Mouse (Mus musculus): ENCODE measurements at regions not wholly inside any gene's neighbourhood (a gene's known extent, or its start where the extent isn't known, plus 50 kb on each side); places are given as distances from the start of the nearest gene placed in this dataset.

DNA sequence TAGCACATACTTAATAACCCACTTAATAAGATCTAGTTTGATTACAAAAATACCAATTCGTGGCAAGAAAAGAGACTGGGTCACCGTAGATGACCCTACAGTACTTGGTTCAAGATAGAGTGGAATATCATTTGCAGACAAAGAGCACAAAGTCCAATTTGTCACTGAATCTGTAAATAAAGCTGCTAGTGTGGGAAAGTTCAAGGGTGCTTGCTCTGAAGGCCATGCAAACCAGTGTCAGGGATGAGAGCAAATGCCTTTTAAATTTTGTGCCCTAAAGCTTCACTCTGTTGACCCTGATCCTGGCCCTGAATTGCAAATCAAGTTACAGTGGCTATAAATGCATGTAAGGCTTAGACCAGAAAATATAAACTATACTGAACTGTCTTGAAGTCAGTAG lies 113.1 kb downstream of the Cd55b start:
- Histone ChIP-seq H3K27me3 (ENCODE audit: control insufficient read depth, insufficient read depth, low read length) (no peaks in the 10 kb centered on the region), H3K4me1 (ENCODE audit: control insufficient read depth, insufficient read depth, low read length) (peaks cover 2% of the 10 kb centered on the region; the same call in 1 of the 2 replicates), H3K27ac (replicated peaks; ENCODE audit: insufficient read depth, low read depth, low read length) (no peak overlapping the region), H3K79me2 (ENCODE audit: control insufficient read depth, insufficient read depth, low read length) (no peaks in the 10 kb centered on the region), H3K9ac (ENCODE audit: low read depth, low read length) (no peak overlapping the region), H3K4me3 (ENCODE audit: insufficient read depth, low read depth, low read length) (no peak overlapping the region), H3K36me3 (ENCODE audit: control insufficient read depth, insufficient read depth, low read length) (no peaks in the 10 kb centered on the region)
- DNase-seq (ENCODE audit: extremely low read depth, low read depth, low spot score) = peak; percentile 93
- 10% methylated on average over 2 of the region's 2 CpGs for WGBS
- no peak for TF ChIP-seq POLR2A (IDR thresholded peaks at IDR 0.05; ENCODE audit: extremely low read depth, insufficient read depth, low read length)
- TF ChIP-seq CTCF (IDR thresholded peaks at IDR 0.05; ENCODE audit: low read depth, low read length) = no peak

DNA sequence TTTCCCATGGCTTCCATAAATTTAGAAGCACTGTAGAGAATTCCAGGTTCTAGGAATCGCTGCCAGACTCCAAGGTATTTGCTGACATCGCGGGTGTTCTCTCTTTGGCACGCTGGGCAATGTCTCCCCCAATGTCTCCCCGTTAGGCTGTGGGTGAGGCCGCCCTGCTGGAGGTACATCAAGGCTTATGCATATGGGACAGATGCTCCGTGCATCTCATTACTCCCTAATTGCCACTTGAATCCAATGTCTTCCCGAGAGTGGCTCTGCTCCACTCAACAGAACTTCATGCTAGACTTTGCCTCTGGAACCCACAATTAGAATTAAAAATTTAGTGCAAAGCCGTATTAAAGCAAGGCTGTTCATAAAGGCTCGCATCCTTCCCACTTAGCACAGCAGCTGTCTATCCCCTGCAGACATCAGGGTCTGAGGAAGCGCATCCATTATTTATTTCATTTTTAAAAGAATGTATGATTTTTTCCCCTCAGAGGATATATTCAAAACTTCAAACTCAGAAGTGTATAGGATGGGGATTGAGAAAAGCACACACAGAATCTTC lies 120.9 kb downstream of the Cd55b start:
- H3K79me2 ChIP-seq (ENCODE audit: control insufficient read depth, insufficient read depth, low read length) = no peaks in the 10 kb centered on the region
- H3K27me3 ChIP-seq (ENCODE audit: control insufficient read depth, insufficient read depth, low read length) = no peaks in the 10 kb centered on the region
- 76% methylated on average over 11 of the region's 11 CpGs for WGBS
- H3K36me3 ChIP-seq (ENCODE audit: control insufficient read depth, insufficient read depth, low read length) = no peaks in the 10 kb centered on the region
- no peak for TF ChIP-seq POLR2A (IDR thresholded peaks at IDR 0.05; ENCODE audit: extremely low read depth, insufficient read depth, low read length)
- no peak for TF ChIP-seq CTCF (IDR thresholded peaks at IDR 0.05; ENCODE audit: low read depth, low read length)
- no peak overlapping the region for H3K27ac ChIP-seq (replicated peaks; ENCODE audit: insufficient read depth, low read depth, low read length)
- H3K4me3 ChIP-seq (ENCODE audit: insufficient read depth, low read depth, low read length) = no peak overlapping the region
- no peak overlapping the region for H3K9ac ChIP-seq (ENCODE audit: low read depth, low read length)
- DNase-seq (ENCODE audit: extremely low read depth, low read depth, low spot score) = no peak
- no peaks in the 10 kb centered on the region for H3K4me1 ChIP-seq (ENCODE audit: control insufficient read depth, insufficient read depth, low read length)

GRCm38 (mm10) chr1:130300065-130300815 lies 122.6 kb downstream of the Cd55b start:
- 29% methylated on average over 13 of the region's 13 CpGs for WGBS
- DNase-seq (ENCODE audit: extremely low read depth, low read depth, low spot score) = no peak
- H3K4me3 ChIP-seq (ENCODE audit: insufficient read depth, low read depth, low read length) = no peak overlapping the region
- no peak for TF ChIP-seq POLR2A (IDR thresholded peaks at IDR 0.05; ENCODE audit: extremely low read depth, insufficient read depth, low read length)
- no peak for TF ChIP-seq CTCF (IDR thresholded peaks at IDR 0.05; ENCODE audit: low read depth, low read length)
- H3K27me3 ChIP-seq (ENCODE audit: control insufficient read depth, insufficient read depth, low read length) = no peaks in the 10 kb centered on the region
- no peaks in the 10 kb centered on the region for H3K79me2 ChIP-seq (ENCODE audit: control insufficient read depth, insufficient read depth, low read length)
- H3K27ac ChIP-seq (replicated peaks; ENCODE audit: insufficient read depth, low read depth, low read length) = no peak overlapping the region
- H3K36me3 ChIP-seq (ENCODE audit: control insufficient read depth, insufficient read depth, low read length) = no peaks in the 10 kb centered on the region
- no peaks in the 10 kb centered on the region for H3K4me1 ChIP-seq (ENCODE audit: control insufficient read depth, insufficient read depth, low read length)
- no peak overlapping the region for H3K9ac ChIP-seq (ENCODE audit: low read depth, low read length)

- Histone ChIP-seq H3K27me3 (ENCODE audit: control insufficient read depth, insufficient read depth, low read length) (no peaks in the 10 kb centered on the region), H3K9ac (ENCODE audit: low read depth, low read length) (no peak overlapping the region), H3K4me3 (ENCODE audit: insufficient read depth, low read depth, low read length) (no peak overlapping the region), H3K27ac (replicated peaks; ENCODE audit: insufficient read depth, low read depth, low read length) (no peak overlapping the region), H3K79me2 (ENCODE audit: control insufficient read depth, insufficient read depth, low read length) (no peaks in the 10 kb centered on the region), H3K36me3 (ENCODE audit: control insufficient read depth, insufficient read depth, low read length) (no peaks in the 10 kb centered on the region), H3K4me1 (ENCODE audit: control insufficient read depth, insufficient read depth, low read length) (no peaks in the 10 kb centered on the region)
- TF ChIP-seq CTCF (IDR thresholded peaks at IDR 0.05; ENCODE audit: low read depth, low read length) = no peak
- TF ChIP-seq POLR2A (IDR thresholded peaks at IDR 0.05; ENCODE audit: extremely low read depth, insufficient read depth, low read length) = no peak
- DNase-seq (ENCODE audit: extremely low read depth, low read depth, low spot score) = no peak
- WGBS = 34% methylated on average over 4 of the region's 4 CpGs
Measured at GRCm38 (mm10) chr1:130299641-130300040, 123.2 kb downstream of the Cd55b start.

GRCm38 (mm10) chr1:130299069-130299468 lies 123.7 kb downstream of the Cd55b start:
- H3K27me3 ChIP-seq (ENCODE audit: control insufficient read depth, insufficient read depth, low read length) = no peaks in the 10 kb centered on the region
- H3K9ac ChIP-seq (ENCODE audit: low read depth, low read length) = no peak overlapping the region
- no peaks in the 10 kb centered on the region for H3K79me2 ChIP-seq (ENCODE audit: control insufficient read depth, insufficient read depth, low read length)
- no peaks in the 10 kb centered on the region for H3K36me3 ChIP-seq (ENCODE audit: control insufficient read depth, insufficient read depth, low read length)
- 49% methylated on average over 3 of the region's 3 CpGs for WGBS
- no peak overlapping the region for H3K27ac ChIP-seq (replicated peaks; ENCODE audit: insufficient read depth, low read depth, low read length)
- DNase-seq (ENCODE audit: extremely low read depth, low read depth, low spot score) = peak; percentile 8
- TF ChIP-seq POLR2A (IDR thresholded peaks at IDR 0.05; ENCODE audit: extremely low read depth, insufficient read depth, low read length) (no peak), CTCF (IDR thresholded peaks at IDR 0.05; ENCODE audit: low read depth, low read length) (no peak)
- no peaks in the 10 kb centered on the region for H3K4me1 ChIP-seq (ENCODE audit: control insufficient read depth, insufficient read depth, low read length)
- H3K4me3 ChIP-seq (ENCODE audit: insufficient read depth, low read depth, low read length) = no peak overlapping the region

- Histone ChIP-seq H3K4me1 (ENCODE audit: control insufficient read depth, insufficient read depth, low read length) (no peaks in the 10 kb centered on the region), H3K9ac (ENCODE audit: low read depth, low read length) (no peak overlapping the region), H3K36me3 (ENCODE audit: control insufficient read depth, insufficient read depth, low read length) (no peaks in the 10 kb centered on the region), H3K27ac (replicated peaks; ENCODE audit: insufficient read depth, low read depth, low read length) (no peak overlapping the region), H3K4me3 (ENCODE audit: insufficient read depth, low read depth, low read length) (no peak overlapping the region), H3K79me2 (ENCODE audit: control insufficient read depth, insufficient read depth, low read length) (no peaks in the 10 kb centered on the region), H3K27me3 (ENCODE audit: control insufficient read depth, insufficient read depth, low read length) (no peaks in the 10 kb centered on the region)
- no peak for DNase-seq (ENCODE audit: extremely low read depth, low read depth, low spot score)
- WGBS = 100% methylated on average over 1 of the region's 1 CpGs
- TF ChIP-seq POLR2A (IDR thresholded peaks at IDR 0.05; ENCODE audit: extremely low read depth, insufficient read depth, low read length) = no peak
- no peak for TF ChIP-seq CTCF (IDR thresholded peaks at IDR 0.05; ENCODE audit: low read depth, low read length)
Measured at GRCm38 (mm10) chr1:130298636-130299035, 124.2 kb downstream of the Cd55b start.

Measured in liver, adult 2 months (tissue).